In the genomic region with DNA sequence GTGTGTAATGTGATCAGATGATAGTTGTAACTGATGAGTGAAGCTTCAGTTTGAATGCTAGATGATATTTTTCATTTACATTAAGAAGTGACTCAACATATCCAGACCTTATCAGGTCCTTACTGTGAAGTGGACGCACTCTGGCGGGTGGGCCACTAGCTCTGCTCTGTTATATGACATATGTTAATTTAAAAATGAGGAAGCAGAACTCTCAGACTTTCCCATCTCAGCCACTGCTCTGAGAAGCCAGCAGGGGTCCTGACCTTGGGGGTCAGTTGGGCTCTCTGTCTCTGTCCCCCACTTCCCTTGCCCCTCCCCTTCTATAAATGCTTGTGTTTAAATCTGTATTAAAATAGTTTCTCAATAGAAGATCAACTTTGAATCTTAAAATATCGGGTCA, we compare ENCODE assay signal across 19 mouse cellular contexts.
"Had no signal": no experiment of that assay in that cellular context is flagged by ENCODE, and none has a peak within 500 bp of the region (broad histone marks: within the 10 kb centered on the region; RNA-seq: fewer than 3 reads in every experiment).

No protein-coding gene starts in this region.

- DNase-seq: kidney, adult 2 months; kidney, postnatal 25 days; layer of hippocampus, adult 9-11 months; liver, embryonic 13.5 days; lung, adult 2 months; lung, postnatal 14 days; retina, postnatal 1 day; thymus, adult 18-20 months; thymus, postnatal 36 days had no signal

- H3K27ac ChIP-seq: kidney, postnatal 0 days; layer of hippocampus, adult 2 months; left cerebral cortex, adult 2 months; liver, embryonic 13.5 days; midbrain, embryonic 10.5 days; midbrain, embryonic 13.5 days; neural tube, embryonic 13.5 days; stomach, postnatal 0 days had no signal

- H3K4me2 ChIP-seq: liver, embryonic 13.5 days; midbrain, embryonic 13.5 days; neural tube, embryonic 13.5 days had no signal

- H3K4me3 ChIP-seq: layer of hippocampus, adult 2 months; left cerebral cortex, adult 2 months; liver, embryonic 13.5 days; megakaryocyte, embryonic 14.5 days; midbrain, embryonic 10.5 days; midbrain, embryonic 13.5 days; myocyte; neural tube, embryonic 13.5 days had no signal

- H3K4me1 ChIP-seq: liver, embryonic 13.5 days; midbrain, embryonic 10.5 days had no signal

- H3K36me3 ChIP-seq: liver, embryonic 13.5 days; midbrain, embryonic 10.5 days; midbrain, embryonic 13.5 days; neural tube, embryonic 13.5 days had no signal

- H3K9ac ChIP-seq: liver, embryonic 13.5 days; midbrain, embryonic 13.5 days; neural tube, embryonic 13.5 days had no signal

- ATAC-seq: midbrain, embryonic 13.5 days; midbrain, embryonic 16.5 days had no signal

- H3K9me3 ChIP-seq: liver, embryonic 13.5 days; midbrain, embryonic 10.5 days; midbrain, embryonic 13.5 days; neural tube, embryonic 13.5 days had no signal

- H3K27me3 ChIP-seq: liver, embryonic 13.5 days; midbrain, embryonic 13.5 days; neural tube, embryonic 13.5 days had no signal
